Mouse (Mus musculus) kidney, adult 8-10 months (tissue): ENCODE data around the gene Ccdc107.

ENCODE experiments used
- DNase-seq, 2 experiments: peaks; one replicate each; pipeline ENCODE4 v3.0.0; 2022

Ccdc107 gene

GRCm38 (mm10) chr4:43513300-43513699 lies 20.6 kb downstream of the Ccdc107 start:
- DNase-seq = no peak

DNA sequence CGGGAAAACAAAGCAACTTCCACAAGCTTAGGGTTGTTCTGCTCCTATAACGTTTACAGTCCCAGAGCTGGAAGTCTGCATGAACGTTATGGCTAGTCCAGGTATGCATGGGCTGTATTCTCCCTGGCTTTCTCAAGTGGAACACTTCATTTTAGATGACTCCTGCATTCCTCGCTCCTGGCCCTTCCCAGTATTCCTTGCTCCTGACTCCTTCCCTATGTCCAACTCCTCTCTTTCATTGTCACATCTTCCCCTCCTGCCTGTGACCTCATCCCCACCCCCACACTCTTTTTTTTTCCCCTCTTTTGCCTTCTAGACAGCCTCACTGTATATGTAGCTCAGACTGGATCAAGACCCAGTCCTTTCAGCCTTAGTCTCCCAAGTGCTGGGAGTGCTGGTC lies 21.1 kb downstream of the Ccdc107 start:
- no peak for DNase-seq

DNA sequence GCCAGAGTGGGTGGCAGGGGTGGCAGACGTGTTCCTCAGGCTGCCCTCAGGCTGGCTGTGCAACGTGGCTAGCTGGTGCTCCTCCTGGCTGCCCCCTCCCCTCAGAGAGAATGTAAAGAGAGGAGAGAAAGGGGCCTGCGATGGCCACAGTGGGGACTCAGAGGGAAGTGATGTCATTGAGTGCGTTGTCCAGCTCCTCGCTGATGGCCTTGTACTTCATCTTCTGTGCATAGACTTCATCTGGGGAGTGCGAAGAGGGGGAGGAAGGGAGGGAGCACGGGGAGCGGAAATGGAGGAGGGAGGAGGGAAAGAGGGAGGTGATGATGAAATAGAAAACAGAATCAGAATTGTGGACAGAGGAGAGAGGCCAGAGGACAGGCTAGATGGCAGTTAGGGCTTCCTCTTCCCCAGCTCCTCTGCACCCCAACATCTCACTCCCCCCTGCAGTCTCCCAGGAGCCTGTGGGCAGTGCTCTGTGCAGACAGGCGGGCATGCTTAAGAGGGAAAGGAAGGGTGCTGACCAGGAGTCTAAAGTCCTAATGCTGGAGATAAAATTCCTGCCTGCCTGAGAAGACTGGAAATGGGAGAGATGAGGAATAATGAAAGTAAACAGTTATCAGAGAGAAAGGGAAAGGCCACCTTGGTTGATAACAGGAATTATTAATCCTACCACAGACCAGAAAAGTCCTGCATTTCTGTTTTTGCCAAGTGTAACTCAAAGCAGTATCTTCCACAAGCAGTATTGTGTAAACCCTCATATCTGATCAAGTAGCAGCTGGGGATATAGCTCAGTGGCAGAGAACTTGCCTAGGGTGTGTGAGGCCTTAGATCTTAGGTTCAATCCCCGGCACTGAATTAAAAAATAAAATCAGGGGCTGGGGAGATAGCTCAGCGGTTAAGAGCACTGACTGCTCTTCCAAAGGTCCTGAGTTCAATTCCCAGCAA lies 23.3 kb downstream of the Ccdc107 start:
- no peak for DNase-seq

DNA sequence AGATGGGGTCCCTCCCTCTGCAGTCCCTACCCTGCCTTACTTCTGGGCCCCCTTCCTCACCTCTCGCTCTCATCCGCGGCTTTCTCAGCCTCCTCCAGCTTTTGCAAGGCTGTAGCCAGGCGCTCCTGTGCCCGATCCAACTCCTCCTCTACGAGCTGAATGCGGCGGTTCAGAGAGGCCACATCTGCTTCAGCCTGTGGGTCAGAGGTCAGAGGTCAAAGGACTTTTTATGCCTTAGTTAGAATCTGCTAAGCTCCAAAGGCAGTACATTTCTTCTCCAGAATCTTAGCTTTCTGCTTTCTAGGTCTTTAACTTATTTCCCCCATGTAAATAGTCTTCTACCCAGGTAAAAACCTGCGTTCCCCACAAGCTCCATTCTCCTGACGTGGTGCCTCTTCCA lies 26.9 kb downstream of the Ccdc107 start:
- no peak for DNase-seq

GRCm38 (mm10) chr4:43519956-43520355 lies 27.3 kb downstream of the Ccdc107 start:
- peak; percentile 83 to 94 for DNase-seq

DNA sequence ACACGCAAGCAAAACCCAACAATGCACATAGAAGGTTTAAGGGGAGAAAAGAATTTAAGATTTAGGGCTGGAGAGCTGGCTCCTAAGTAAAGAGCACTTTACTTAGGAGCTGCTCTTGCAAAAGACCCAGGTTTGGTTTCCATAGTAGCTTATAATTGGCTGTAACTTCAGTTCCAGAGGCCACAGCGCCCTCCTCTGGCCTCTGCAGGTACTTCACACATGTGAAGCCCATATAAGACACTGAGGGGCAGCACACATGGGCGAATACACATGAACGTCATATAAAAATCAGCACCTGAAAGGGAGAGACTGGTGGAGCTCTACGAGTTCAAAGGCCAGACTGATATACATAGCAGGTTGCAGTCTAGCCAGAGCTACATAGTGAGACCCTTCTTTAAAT lies 35.2 kb downstream of the Ccdc107 start:
- no peak for DNase-seq

DNA sequence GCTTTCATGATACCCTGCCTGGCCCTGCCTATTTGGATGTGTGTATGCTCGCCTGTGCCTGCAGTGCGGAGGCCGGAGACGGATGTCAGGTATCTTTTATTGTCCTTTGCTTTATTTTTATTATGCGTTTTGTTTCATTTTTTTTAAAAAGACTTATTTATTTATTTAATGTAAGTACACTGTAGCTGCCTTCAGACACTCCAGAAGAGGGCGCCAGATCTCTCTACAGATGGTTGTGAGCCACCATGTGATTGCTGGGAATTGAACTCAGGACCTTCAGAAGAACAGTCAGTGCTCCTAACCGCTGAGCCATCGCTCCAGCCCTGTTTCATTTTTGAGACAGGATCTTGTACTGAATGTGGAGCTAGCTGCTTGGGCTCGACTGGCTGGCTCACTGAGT lies 35.8 kb downstream of the Ccdc107 start:
- no peak for DNase-seq

DNA sequence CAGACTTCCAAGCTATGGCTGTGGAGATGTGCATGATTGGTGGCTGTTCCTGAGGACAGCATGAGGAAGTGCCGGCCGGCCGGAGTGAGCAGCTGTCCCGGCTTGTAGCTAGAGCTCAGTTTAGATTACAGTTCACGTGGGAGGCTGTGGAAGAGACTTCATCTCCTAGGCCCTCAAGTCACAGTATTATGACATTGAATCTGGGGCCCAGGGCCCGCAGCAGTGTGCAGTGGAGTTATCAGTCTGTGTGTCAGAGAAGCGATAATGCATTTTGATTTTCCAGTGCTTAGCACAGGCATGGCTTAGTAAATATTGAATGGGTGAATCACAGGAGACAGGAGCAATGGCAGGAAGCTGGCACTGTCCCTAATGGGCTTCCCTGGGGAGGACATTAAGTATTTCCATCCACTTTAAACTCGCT lies 37.4 kb downstream of the Ccdc107 start:
- DNase-seq = no peak

DNA sequence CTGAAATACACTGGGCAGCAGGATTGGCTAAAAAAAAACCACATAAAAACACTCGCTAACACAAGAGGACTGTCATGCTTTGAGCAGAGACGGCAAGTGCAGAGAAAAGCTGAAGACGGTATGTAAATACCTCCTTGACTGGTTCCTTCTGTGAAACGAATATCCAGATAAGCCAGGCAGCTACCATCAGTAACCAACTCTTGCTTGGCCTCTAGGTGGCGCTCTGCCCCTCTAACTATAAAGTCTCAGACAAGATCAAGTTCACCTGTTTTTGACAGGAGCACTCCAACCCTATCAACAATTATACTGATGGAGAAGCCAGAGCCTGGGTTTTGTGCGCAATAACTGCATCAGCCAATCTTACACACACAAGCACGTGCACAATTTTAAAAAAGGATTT lies 37.9 kb downstream of the Ccdc107 start:
- DNase-seq = peak; percentile 70 to 84

DNA sequence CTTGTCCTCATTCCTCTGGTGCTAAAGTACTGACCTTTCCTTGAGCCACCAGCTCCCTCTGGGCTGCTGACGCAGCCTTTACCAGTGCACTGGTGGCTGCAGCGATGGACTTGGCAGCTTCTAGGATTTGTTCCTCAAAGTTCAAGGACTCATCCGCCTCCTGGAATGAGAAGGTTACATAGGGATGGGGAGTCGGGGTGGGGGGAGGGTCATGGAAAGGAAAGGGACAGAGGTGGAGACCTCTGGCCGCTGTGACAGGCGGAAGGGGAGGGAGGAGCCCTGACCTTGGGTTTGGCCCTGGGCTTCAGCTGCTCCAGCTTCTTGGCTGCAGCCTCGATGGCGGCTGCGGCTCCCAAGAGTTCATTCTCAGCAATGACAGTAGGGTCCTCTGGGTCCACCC lies 40.6 kb downstream of the Ccdc107 start:
- DNase-seq = peak; percentile 31 to 42

- no peak for DNase-seq
Observed at GRCm38 (mm10) chr4:43535628-43536027, 42.9 kb downstream of the Ccdc107 start.

DNA sequence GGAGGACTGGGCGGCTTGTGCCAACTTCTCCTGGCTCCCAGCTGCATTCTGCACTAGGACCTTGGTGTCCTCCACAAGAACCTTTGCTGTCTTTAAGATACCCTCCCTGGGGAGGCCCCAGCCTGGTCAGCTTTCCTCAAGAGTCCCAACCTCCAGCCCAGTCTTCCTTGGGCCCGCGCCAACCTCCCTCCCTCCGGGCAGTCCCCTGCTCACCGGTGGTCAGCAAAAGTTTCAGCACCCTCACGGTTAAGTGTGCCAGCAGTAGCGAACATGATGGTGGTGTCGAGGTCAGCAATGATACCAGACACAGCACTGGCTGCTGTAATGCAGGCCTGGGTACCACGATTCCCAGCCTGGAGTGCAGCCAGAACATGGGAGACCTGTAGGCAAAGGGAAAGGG lies 43.3 kb downstream of the Ccdc107 start:
- DNase-seq = no peak

- no peak for DNase-seq
Observed at GRCm38 (mm10) chr4:43542044-43542443, 49.3 kb downstream of the Ccdc107 start.
